Mouse (Mus musculus): ENCODE measurements around the gene Zfp983. TPM values are rescaled to one million over a fixed set of nuclear protein-coding genes. Genes with fewer than 3 reads are reported as not detected.
A peak's percentile ranks its signal among the peaks of the same experiment; 100 is the strongest.

Zfp983 gene
- polyA plus RNA-seq, 1 experiment from 2014 or later: 2.7 TPM

DNA sequence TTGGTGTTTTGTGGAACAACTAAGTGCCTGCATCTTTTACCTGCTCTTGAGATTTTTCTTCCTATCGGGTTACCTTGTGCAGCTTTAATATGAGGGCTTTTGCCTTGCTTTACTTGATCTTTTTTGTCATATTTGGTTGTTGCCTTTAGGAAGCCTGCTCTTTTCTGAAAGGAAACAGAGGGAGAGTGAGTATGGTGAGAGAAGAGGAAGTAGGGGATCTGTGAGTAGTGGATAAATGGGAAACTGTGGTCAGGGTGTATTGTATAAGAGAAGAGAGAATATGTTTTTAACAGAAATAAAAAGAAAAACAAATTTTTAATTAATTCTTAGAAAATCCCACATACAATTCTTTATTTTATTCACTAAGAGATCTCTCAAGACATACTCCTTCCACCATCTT, 53.0 kb downstream of the Zfp983 start:
- H3K4me3 ChIP-seq (replicated peaks; ENCODE audit: low read depth, low read length): no peak overlapping the region
- no peak for TF ChIP-seq CTCF (IDR thresholded peaks at IDR 0.05; ENCODE audit: low read depth)
- no peak overlapping the region for H3K9ac ChIP-seq (ENCODE audit: low read depth, low read length)
- H3K36me3 ChIP-seq (ENCODE audit: insufficient read depth, low read length): no peaks in the 10 kb centered on the region
- 77% methylated on average over 1 of the region's 1 CpGs for WGBS
- H3K4me1 ChIP-seq (replicated peaks; ENCODE audit: insufficient read depth, low read length): 0 out of 2 replicates have a peak, but pooled peaks cover 1% of the 10 kb centered on the region
- H3K9me3 ChIP-seq (replicated peaks; ENCODE audit: low read length): no peaks in the 10 kb centered on the region
- DNase-seq (ENCODE audit: low spot score) (no peak), ATAC-seq (replicated peaks; ENCODE audit: low FRiP score, low read depth) (no peak)
- H3K4me2 ChIP-seq (ENCODE audit: low read length): no peak overlapping the region
- H3K27me3 ChIP-seq (ENCODE audit: insufficient read depth, low read length): no peaks in the 10 kb centered on the region
- H3K27ac ChIP-seq: no peak overlapping the region

DNA sequence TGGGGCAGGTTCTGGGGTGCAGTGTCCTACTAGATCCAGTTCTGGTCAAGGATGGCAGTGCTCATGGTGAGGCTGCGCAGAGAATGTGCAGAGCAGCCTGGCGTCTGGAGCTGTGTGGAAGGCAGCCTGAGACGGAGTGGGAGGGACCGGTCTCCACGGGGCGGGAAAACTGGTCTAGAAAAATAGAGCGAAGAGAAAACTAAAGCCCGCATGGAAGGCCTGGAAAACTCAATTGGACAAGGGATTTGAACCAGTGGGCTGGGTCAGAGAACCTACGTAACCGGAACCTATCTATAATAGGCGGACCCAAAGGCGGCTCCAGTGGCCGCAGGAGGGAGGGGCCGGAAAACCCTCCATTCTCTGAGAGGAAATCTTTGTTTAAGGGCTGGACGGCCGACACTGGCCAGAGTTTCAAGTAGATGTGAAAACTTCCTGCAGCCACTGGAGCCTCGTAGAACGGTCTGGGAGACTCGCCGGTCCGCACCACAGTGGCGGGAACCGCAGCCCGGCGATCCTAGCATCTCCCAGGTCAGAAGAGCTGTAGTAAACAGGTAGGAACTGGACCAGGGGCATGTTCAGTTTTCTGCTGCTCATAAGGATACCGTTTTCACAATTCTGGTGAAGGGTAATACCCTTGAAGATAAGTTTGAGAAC, 57.0 kb downstream of the Zfp983 start, which contains the start of gene Zfp760:
TSS of gene Zfp760 (plus strand) at position 399 of the 654 bp plus-strand sequence.
- ATAC-seq (replicated peaks; ENCODE audit: low FRiP score, low read depth) (peak; percentile 99), DNase-seq (ENCODE audit: low spot score) (peak; percentile 98)
- Histone ChIP-seq H3K4me2 (ENCODE audit: low read length) (peak within 1 kb of the TSS; percentile 58), H3K9me3 (replicated peaks; ENCODE audit: low read length) (no peaks in the 10 kb centered on the region), H3K36me3 (ENCODE audit: insufficient read depth, low read length) (no peaks in the 10 kb centered on the region), H3K4me3 (replicated peaks; ENCODE audit: low read depth, low read length) (peak within 1 kb of the TSS; percentile 58), H3K27me3 (ENCODE audit: insufficient read depth, low read length) (no peaks in the 10 kb centered on the region), H3K27ac (peak within 1 kb of the TSS; percentile 93), H3K4me1 (replicated peaks; ENCODE audit: insufficient read depth, low read length) (0 out of 2 replicates have a peak, but pooled peaks cover 3% of the 10 kb centered on the region), H3K9ac (ENCODE audit: low read depth, low read length) (peak within 1 kb of the TSS; percentile 64)
- TF ChIP-seq CTCF (IDR thresholded peaks at IDR 0.05; ENCODE audit: low read depth): no peak
- 5% methylated on average over 26 of the region's 26 CpGs for WGBS

GRCm38 (mm10) chr17:21708401-21708800, 58.0 kb downstream of the Zfp983 start:
- DNase-seq (ENCODE audit: low spot score) (peak; percentile 6), ATAC-seq (replicated peaks; ENCODE audit: low FRiP score, low read depth) (no peak)
- peak overlapping the region; percentile 49; the same call in 1 of the 2 replicates for H3K9ac ChIP-seq (ENCODE audit: low read depth, low read length)
- no peaks in the 10 kb centered on the region for H3K9me3 ChIP-seq (replicated peaks; ENCODE audit: low read length)
- peak overlapping the region; percentile 58 for H3K4me3 ChIP-seq (replicated peaks; ENCODE audit: low read depth, low read length)
- no peak for TF ChIP-seq CTCF (IDR thresholded peaks at IDR 0.05; ENCODE audit: low read depth)
- H3K36me3 ChIP-seq (ENCODE audit: insufficient read depth, low read length): no peaks in the 10 kb centered on the region
- peak overlapping the region; percentile 58 for H3K4me2 ChIP-seq (ENCODE audit: low read length)
- 0 out of 2 replicates have a peak, but pooled peaks cover 3% of the 10 kb centered on the region for H3K4me1 ChIP-seq (replicated peaks; ENCODE audit: insufficient read depth, low read length)
- H3K27me3 ChIP-seq (ENCODE audit: insufficient read depth, low read length): no peaks in the 10 kb centered on the region
- 28% methylated on average over 2 of the region's 2 CpGs for WGBS
- H3K27ac ChIP-seq: 0 out of 2 replicates have a peak overlapping the region, but pooled peaks have one; percentile 93

Other genes with a start within 250 kb of the Zfp983 start
- 6.6 and 6.8 TPM in 2 replicates for gene Zfp54, start 227.4 kb upstream of the Zfp983 start, polyA plus RNA-seq (2015; fragmentation: Nextera tagmentation; extraction: Ambion mirVana)
- 14.1 and 14.7 TPM in 2 replicates for gene Zfp51, start 200.2 kb upstream of the Zfp983 start, polyA plus RNA-seq (2015; fragmentation: Nextera tagmentation; extraction: Ambion mirVana)
- gene Zfp53, start 161.6 kb upstream of the Zfp983 start, polyA plus RNA-seq (2015; fragmentation: Nextera tagmentation; extraction: Ambion mirVana): 11.5 and 12.0 TPM in 2 replicates
- 5.6 and 6.9 TPM in 2 replicates for gene Zfp52, start 115.1 kb upstream of the Zfp983 start, polyA plus RNA-seq (2015; fragmentation: Nextera tagmentation; extraction: Ambion mirVana)
- gene Zfp948, start 83.6 kb upstream of the Zfp983 start, polyA plus RNA-seq (2015; fragmentation: Nextera tagmentation; extraction: Ambion mirVana): 13.6 and 15.5 TPM in 2 replicates
- gene Gm10226, start 41.2 kb downstream of the Zfp983 start, polyA plus RNA-seq (2015; fragmentation: Nextera tagmentation; extraction: Ambion mirVana): 4.6 and 7.9 TPM in 2 replicates
- gene Zfp760, start 57.1 kb downstream of the Zfp983 start, polyA plus RNA-seq (2015; fragmentation: Nextera tagmentation; extraction: Ambion mirVana): 10.3 and 11.0 TPM in 2 replicates
- gene Zfp229, start 80.2 kb downstream of the Zfp983 start, polyA plus RNA-seq (2015; fragmentation: Nextera tagmentation; extraction: Ambion mirVana): 5.5 and 5.7 TPM in 2 replicates
- 5.3 and 5.8 TPM in 2 replicates for gene Zfp820, start 195.1 kb downstream of the Zfp983 start, polyA plus RNA-seq (2015; fragmentation: Nextera tagmentation; extraction: Ambion mirVana)